Comparison of ENCODE assay signal across 17 mouse cellular contexts in the genomic region with DNA sequence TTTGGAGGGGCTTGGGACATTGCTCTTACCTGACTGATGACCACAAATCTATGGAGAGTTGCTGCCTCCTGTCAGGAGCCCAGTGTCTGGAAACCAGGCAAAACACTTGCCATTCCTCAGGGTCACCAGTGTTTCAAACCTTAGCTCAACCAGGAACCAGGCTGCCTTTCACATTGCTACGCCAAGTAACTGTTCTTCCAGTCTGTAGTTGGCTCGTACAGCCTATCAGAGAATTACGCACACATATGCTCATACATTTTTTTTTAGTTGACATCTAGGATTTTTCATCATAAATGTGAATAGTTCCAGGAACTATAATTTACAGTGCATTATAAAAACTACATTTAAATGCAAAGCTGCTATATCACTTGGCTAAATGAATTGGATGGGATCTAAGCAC.
"Had no signal": no experiment of that assay in that cellular context is flagged by ENCODE, and none has a peak within 500 bp of the region (broad histone marks: within the 10 kb centered on the region; RNA-seq: fewer than 3 reads in every experiment).

No protein-coding gene starts in this region.

- H3K27ac ChIP-seq: midbrain, embryonic 13.5 days; midbrain, embryonic 15.5 days; neural tube, embryonic 13.5 days; neural tube, embryonic 15.5 days had no signal

- H3K4me3 ChIP-seq: midbrain, embryonic 13.5 days; midbrain, embryonic 15.5 days; myocyte; neural tube, embryonic 13.5 days; neural tube, embryonic 15.5 days had no signal

- H3K9ac ChIP-seq: lung, embryonic 14.5 days; midbrain, embryonic 13.5 days; midbrain, embryonic 15.5 days; neural tube, embryonic 13.5 days; neural tube, embryonic 15.5 days had no signal

- DNase-seq: lung, adult 18-20 months; lung, embryonic 14.5 days; lung, postnatal 10 days; lung, postnatal 4 days; right cerebral cortex, adult 18-20 months; right cerebral cortex, postnatal 25 days; right cerebral cortex, postnatal 4 days; spleen, adult 18-20 months; thymus, adult 18-20 months; thymus, postnatal 14 days; thymus, postnatal 36 days had no signal

- ATAC-seq: midbrain, embryonic 15.5 days had no signal

- H3K4me1 ChIP-seq: midbrain, embryonic 15.5 days; neural tube, embryonic 15.5 days had no signal

- H3K4me2 ChIP-seq: lung, embryonic 14.5 days; midbrain, embryonic 11.5 days; midbrain, embryonic 13.5 days; midbrain, embryonic 15.5 days; neural tube, embryonic 13.5 days; neural tube, embryonic 15.5 days had no signal

- H3K9me3 ChIP-seq: midbrain, embryonic 13.5 days; midbrain, embryonic 15.5 days; neural tube, embryonic 13.5 days; neural tube, embryonic 15.5 days had no signal

- H3K36me3 ChIP-seq: midbrain, embryonic 13.5 days; midbrain, embryonic 15.5 days; neural tube, embryonic 13.5 days; neural tube, embryonic 15.5 days had no signal

- H3K27me3 ChIP-seq: midbrain, embryonic 13.5 days; midbrain, embryonic 15.5 days; neural tube, embryonic 13.5 days; neural tube, embryonic 15.5 days had no signal
